Mouse (Mus musculus): ENCODE measurements around the gene Ank3.

The Ank3 gene

DNA sequence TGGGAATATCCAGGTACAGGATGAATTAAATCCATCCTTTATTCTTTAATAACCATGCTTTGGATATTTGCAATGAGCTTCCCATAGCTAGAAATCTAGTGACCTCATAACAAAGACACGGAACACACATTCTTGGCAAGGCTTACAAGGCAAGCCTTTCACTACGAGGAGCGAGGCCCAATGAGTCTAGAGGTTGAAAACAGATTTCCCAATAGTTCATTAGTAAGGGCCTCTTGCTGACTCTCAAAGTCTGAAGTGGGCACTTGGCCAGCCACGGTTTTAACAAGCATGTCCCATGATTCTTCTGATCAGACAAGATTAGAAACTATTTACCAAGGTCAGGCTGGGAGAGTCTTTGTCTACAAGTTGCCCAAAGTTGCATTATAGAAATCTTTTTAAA is 436.1 kb downstream of the Ank3 start:
- in situ Hi-C loops (cut with MboI), result no loop called here

DNA sequence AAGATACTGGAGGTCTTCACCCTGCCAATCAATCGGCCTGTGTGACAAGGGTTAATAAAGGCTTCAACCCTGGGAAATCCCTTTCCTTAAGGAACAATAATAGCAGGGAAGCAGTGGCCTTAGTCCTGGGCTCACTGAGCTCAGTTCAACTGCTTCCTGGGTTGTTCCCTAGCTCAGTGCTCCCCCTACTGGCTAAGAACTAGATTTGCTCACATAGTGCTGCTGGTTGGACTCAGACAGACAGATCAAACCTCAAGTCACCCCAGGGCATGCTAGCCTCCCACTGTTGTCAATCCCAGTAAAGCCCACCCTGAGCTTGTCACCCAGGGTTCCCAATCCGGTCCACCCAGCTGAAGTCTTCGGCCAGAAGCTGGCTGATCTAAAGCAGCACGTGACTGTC is 447.2 kb downstream of the Ank3 start:
- in situ Hi-C loops (cut with MboI), result no loop called here

DNA sequence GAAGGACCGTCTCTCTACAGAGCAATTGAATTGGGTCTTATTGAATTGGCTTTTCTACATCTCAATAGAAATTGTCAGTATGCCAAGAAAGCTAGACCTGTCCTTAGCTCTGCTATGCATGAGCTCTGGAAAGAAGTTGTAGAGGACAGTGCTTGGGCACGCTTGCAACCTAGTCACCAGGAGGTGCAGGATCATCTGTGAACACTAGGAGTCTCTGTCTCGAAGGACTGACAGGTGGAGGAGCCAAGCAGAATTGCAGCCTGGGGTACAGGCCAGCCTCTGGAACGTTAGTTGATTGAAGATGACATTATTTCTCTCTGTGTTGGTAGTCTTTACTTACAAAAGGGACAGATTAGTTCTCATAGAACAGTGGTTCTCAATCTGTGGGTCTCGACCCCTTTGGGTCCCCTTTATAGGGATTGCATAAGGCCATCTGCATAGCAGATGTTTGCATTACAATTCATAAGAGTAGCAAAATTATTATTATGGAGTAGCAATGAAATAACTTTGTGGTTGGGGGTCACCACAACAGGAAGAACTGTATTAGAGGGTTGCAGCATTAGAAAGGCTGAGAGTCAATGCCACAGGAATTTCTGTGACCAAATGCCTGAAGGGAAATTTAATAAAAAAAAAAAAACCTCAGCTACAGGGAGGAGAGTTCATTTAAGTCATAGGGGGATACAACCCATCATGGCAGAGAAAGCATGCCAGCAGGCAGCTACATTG is 454.0 kb downstream of the Ank3 start:
- in situ Hi-C loops (cut with MboI), result no loop called here

DNA sequence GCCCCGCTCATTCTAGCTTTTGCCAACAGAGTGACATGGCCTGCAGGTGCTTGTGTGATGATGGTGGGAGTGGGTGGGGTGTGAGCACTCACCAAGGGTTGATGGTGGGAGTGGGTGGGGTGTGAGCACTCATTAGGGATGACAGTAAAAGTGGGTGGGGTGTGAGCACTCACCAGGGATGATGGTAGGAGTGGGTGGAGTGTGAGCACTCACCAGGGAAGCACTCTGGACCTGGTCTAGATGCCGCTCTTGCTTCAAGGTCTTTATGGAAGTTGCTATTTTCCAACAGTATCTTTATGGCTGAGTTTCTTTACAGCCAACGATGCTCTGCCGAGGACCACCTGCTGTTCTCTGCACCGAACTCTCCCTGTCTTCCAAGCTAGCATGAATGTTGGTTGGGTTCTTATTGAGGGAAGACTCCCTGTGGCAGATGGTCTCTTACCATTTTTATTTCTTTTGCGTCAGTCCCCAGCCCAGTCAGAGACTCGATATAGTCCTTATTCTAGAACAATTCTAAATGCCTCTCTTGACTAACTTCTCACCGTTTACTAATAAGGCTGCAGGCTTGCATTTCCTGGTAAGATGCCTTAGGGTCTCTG is 456.1 kb downstream of the Ank3 start:
- in situ Hi-C loops (cut with MboI), result no loop called here

DNA sequence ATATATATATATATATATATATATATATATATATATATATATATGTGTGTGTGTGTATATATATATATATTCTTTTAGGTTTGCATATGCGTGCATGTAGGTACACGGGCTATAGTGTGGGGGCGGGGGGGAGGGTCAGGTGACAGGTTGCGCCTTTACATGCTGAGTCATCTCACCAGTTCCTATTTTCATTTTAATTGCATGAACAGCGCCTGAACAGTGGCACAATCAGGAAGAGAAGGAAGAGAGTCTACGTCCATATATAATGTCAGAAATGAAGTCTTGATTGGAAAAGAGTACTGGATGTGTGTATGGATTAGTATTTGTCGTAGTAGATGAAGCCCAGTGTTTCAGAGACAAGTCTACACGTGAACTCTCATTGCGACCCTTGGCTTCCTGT is 459.4 kb downstream of the Ank3 start:
- in situ Hi-C loops (cut with MboI), result no loop called here

DNA sequence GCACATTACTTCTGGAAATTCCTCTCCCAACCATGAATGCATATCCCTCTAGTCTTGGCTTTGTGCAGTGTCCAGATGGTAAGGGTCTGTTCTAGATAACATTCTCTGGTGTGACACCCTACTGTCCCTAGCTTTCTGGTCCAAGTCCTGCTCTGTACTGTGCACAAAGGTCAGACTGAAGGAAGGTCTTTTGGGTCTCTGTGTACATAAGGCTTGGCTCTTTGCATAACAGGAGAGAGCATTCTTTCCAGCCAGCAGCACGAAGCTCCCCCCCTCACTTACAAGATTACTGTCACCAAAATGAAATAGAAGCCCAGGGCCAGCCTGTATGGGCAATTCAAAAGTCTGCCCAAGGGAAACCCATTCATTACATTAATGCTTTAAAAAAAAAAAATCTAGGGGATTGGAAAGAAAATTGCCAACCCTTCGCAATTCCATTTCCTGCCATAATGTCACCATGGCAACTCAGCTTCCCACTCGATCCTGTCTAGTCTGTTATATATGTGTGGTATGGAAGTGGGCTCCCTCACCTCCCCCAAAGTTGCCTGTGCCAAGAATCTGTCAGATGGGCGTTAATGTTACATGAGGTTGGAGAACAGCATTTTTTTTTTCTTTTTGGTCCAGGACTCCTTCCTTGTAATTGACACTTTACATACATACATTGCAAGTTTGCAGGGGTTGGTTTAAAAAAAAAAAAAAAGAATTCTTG is 460.5 kb downstream of the Ank3 start:
- in situ Hi-C loops (cut with MboI), result no loop called here

DNA sequence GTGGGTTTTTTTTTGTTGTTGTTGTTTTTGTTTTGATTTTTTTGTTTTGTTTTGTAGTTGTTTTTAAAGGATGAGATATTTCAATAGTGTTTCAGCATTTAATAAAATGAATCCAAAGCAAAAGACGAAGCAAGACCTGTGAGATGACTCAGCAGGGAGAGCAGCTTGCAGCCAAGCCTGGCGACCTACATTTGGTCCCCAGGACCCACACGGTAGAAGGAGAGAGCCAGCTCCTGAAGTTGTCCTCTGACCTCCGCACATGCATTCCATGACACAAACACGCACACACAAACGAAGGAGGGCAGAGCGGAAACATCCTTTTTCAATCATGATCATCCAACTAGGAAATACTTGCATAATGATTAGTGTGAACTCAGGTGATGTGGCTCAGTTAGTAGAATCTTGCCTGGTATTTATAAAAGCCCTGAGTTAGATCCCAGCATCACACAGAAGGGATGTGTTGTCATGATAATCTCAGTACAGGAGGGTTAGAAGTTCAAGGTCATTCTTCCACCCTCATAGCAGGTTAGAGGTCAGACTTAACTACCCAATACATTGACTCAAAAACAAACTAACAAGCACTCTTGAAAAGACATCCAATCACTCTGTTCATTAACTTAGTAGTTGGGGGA is 461.4 kb downstream of the Ank3 start:
- in situ Hi-C loops (cut with MboI), result no loop called here

DNA sequence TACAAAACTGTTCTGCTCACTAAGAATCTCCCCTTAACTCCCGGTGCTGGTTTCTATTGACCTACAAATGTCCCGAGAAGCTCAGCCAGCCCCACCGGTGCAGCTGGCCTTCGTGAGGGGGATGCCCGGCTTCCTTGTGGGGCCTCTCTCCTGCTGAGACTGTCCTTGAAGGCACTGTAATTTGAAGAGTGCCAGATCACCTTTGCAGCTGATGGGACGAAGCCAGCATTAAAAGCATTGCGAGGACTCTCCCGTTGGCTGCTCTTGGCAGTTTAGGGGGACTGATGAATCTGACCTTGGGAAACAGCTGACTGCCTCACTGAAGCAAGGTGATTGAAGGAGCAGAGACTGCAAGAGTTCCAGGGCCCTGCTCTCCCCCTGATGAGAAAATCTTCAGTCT is 464.3 kb downstream of the Ank3 start:
- in situ Hi-C loops (cut with MboI), result no loop called here

DNA sequence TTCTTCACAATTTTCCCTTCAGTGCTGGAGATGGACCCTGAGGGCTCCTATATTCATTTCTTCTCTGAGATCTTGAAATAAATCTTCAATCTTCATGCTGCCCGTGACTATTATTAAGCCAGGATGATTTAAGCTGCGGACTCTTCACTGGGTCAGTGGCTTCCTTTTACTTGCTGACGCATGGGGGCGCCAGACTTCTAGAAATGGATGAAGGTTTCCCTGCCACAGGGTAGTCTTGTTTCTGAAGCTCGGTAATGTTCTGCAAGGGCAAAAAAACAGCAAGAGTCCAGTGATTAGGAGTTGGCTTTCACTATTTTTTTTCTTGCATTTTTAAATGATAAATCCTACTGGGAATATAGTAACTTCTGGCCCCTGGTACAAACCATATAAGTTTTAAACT is 471.8 kb downstream of the Ank3 start:
- in situ Hi-C loops (cut with MboI), result no loop called here

DNA sequence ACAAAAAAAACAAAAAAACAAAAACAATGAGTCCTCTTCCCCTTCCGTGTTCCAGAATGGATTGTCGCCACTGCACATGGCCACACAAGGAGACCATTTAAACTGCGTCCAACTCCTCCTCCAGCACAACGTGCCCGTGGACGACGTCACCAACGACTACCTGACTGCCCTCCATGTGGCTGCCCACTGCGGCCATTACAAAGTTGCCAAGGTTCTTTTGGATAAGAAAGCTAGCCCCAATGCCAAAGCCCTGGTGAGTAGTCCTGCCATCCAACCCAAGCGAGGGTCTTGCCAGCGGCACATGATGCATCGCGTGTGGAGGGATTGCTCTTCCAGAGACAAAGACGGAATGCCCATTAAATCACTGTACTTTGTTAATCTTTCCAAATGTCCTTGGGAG is 472.4 kb downstream of the Ank3 start:
- in situ Hi-C loops (cut with MboI), result no loop called here

DNA sequence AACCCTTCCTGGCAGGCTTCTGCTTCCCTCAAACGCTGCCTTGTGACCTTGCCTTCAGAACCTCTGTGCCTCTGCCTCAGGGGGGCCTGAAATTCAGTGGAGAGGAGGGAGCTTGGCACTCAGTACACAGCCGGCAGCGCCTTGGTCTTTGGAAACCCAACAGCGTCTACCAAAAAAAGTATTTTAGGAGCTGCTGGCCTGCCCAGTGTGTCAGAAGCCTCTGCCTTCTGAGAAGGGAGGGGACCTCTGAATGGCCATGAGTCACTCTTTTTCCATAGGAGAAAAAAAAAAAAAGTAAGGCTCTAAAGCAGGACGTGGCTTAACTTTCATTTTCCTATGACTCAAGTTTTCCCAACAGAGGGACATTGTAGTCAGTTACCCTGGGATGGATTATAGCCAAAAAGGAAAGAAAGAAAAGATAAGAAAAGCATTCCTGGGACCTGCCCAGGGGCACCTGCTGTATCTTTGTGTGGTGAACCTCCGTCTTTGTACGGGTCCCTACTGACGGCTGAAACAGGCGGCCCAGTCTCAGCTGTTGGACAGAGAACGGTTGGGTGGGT is 473.7 kb downstream of the Ank3 start:
- in situ Hi-C loops (cut with MboI), result no loop called here

DNA sequence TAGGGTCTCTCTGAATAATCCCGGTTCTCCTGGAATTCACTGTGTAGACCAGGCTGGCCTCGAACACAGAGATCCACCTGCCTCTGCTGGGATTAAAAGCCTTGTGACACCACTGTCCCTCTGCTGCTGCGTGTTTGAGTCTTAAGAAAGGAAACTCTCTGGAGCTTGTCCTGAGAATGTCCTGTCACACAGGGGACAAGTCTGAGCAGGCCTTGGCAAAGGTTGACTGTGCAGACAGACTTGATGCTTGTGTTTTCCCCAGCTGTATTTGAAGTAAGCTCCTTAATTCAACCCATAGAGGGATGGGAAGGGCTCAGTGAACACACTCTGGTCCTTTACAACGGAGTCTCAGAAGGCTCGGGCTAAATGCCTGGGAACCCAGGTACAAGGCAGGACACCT is 474.3 kb downstream of the Ank3 start:
- in situ Hi-C loops (cut with MboI), result no loop called here

DNA sequence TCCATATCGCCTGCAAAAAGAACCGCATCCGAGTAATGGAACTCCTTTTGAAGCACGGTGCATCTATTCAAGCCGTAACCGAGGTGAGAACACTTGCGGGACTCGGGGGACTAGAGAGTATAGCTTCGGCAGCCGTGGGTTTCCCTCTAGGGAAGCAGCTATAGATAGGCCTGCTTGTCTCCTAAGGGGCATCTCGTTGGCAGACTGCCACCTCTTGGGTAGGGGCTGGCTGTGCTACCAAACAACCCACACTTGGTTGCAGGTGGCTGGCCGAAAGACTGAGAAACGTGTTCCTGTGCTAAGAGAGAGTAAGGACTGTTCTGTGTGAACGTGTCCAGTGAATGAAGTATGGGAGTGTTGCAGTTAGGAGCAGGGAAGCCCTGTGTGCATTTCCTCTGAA is 476.2 kb downstream of the Ank3 start:
- in situ Hi-C loops (cut with MboI), result no loop called here

DNA sequence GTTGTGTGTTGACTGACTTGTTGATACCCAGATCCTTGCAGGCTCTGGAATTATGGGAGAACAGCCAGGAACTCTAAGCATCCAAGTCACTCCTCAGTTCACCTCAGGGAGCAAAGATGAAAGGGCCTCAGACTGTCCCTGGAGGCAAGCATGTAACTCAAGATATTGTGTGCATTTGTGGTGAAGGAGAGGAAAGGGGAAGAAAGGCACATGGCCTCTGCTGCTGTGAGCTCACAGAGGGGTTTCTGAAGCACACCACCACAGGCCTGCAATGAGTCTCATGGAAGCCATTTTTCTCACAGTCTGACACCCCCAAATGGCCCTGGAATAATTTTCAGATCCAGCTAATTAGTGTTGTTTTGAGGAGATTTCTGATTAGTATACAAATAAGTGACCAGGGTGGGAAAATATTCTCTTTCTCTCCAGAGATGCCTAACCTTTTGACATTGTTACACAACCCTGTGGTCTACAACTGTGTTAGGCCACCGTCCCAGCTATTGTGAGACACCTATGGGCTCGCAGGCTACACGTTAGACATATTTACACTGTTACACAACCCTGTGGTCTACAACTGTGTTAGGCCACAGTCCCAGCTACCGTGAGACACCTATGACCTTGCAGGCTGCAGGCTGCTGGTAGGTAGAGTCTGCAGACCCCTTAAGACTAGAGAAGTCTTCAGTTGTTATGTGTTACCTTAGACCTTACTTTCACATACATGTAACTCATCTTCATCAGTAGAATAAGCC is 485.5 kb downstream of the Ank3 start:
- in situ Hi-C loops (cut with MboI), result no loop called here

DNA sequence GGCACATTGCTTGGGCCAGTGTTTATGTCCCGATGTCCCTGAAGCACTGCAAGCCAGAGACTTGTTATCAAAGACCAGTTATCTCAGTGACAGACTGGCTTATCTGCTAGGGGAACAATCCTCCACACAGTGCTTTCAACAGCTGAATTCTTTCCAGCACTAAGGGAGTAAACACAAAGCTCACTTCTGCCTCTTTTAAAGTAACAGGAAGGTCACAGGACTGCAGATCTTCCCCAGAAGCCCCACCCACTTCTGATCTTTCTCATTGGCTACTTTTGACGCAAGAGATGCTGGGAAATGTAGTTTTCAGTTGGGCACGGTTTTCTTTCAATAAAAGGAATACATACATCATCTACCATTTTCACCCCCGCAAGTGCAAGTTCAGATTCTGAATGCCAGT is 489.8 kb downstream of the Ank3 start:
- in situ Hi-C loops (cut with MboI), result no loop called here

DNA sequence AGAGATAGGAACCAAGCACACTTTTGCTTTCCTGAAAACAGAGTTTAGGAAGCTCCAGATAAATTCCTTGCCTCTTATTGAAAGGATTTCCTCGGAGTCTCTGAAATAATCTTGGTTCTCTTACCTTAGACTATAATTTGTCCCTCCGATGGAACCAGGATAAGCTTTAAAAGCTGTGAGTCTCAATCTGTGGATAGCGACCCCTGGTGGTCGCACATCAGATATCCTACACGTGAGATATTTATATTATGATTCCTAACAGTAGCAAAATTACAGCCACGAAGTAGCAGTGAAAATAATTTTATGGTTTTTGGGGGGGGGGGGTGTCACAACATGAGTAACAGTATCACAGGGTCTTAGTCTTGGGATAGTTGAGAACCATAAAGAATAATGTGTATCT is 491.2 kb downstream of the Ank3 start:
- in situ Hi-C loops (cut with MboI), result no loop called here

DNA sequence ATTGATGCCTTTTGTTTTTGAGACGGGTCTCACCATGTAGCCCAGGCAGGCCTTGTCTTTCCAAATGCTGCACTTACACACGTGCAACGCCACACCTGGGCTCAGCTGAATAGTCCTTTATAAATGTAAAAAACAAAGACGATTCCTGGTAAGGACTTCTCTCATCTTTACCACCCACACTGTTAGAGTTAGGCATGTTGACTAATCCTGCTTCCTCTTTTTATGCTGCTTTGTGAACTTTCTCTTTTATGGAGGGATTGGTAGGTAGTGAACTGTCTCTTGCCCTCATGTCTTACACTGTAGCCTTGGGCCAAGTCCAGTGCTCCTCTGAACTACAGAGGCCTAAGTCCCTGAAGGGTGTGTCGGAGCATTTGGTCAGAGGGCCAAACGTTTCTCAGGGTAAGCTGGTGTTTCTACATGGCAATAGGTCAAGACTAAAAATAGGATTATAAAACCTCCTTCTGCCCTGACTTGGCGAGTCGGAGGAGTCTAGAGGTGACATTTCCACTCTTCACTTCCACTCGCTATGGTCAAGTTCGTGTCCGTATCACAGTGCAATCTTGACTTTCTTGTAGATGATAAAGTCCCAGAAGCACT is 491.9 kb downstream of the Ank3 start:
- in situ Hi-C loops (cut with MboI), result no loop called here

DNA sequence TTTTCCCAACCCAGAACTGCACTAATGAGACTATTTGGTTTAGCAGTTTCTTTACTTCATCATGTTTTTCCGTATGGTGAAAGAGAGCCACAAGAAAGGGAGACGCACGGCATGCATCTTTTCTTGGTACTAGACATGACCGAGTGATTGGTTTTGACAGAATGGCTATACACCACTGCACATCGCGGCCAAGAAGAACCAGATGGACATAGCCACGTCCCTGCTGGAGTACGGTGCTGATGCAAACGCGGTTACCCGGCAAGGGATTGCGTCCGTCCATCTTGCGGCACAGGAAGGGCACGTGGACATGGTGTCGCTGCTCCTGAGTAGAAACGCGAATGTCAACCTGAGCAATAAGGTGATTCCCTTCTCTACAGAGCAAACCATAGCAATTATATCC is 493.6 kb downstream of the Ank3 start:
- in situ Hi-C loops (cut with MboI), result no loop called here

DNA sequence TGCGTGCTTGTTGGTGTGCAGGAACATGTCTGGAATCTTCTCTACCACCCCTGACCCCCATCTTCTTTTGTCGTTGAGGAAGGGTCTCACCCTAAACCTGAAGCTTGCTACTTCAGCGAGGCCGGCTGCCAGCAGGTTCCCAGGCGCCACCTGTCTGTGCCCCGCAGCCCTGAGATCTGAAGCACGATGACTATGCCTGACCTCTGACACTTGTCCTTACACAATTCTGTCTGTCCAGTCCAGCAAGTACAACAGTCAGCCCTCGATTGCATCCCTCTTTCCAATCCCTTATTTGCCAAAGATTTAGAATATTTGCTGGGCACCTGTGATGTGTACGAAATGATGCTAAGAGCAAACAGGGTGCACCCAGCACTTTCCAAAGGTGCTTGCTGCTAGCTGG is 497.0 kb downstream of the Ank3 start:
- in situ Hi-C loops (cut with MboI), result no loop called here

DNA sequence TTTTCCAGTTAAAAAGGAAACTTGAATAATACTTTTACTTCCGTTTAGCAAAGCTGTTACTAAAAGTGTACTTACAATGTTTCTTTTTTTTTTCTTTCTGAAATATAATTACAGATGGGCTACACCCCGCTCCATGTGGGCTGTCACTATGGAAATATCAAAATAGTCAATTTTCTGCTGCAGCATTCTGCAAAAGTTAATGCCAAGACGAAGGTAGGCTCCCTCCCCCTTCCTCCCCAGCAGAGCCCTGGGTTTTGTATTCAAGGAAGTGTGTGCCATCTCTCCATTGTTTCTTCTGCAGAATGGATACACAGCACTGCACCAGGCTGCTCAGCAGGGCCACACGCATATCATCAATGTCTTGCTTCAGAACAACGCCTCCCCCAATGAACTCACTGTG is 499.4 kb downstream of the Ank3 start:
- in situ Hi-C loops (cut with MboI), result no loop called here

DNA sequence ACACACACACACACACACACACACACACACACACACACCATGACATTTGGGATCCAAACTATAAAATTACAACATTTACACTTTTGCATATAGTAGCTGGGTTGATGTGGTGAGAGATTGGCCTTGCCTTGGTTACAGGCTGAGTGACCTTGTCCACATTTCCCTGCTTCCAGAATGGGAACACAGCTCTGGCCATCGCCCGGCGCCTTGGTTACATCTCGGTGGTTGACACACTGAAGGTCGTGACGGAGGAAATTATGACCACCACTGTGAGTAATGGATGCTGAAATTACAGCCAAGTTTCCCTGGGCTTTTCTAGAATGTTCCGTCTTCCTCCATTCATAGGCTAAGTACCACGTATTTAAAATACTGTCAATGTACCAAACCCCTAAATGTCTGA is 500.2 kb downstream of the Ank3 start:
- in situ Hi-C loops (cut with MboI), result no loop called here

DNA sequence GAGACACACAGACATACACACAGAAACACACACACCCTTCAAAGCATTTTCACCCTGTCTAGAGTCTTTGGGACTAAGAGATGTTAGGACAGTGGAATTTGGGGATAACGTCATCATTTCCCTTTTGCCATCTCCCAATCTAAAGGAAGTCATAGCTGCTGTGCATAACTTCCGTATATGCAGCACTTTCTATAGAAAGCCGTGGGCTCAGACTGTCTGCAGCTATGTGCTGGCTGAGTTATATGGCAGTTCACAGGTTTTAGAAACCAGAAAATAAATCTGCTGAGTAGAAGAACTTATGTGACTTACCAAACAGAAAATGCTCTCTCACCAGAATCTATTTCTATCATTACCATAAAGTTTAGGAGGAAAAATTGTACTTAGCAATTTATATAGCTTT is 501.2 kb downstream of the Ank3 start:
- in situ Hi-C loops (cut with MboI), result no loop called here
